Comparison of ENCODE assay signal across 27 mouse cellular contexts in the genomic region with DNA sequence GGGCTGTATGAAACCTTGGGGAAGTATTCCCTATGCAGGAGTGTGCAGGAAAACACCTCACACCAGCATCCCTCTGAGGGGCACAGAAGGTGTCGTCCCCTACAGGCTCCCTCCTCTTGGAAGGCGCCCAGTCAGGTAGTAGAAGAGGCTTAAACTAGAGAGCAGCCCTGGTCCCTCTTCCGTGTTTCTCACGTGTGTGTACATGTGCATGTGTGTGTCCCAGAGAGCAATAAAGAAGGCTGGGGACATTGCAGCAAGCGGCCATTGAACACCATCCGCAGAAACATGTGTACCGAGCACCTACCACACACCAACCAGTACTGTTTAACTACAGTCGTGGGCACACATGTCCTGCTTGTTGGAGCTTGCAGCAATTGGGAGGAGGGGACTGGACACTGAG. TPM values are rescaled to one million over a fixed set of nuclear protein-coding genes. Genes with fewer than 3 reads are reported as not detected.
DNase-seq lines count a peak whose midpoint lies in the region; ATAC-seq and TF ChIP-seq lines count a peak whose summit lies in the region.
"Had no signal": no experiment of that assay in that cellular context is flagged by ENCODE, and none has a peak within 500 bp of the region (broad histone marks: within the 10 kb centered on the region; RNA-seq: fewer than 3 reads in every experiment).

No protein-coding gene starts in this region.

- TF ChIP-seq POLR2A in heart, adult 2 months (IDR thresholded peaks at IDR 0.05; ENCODE audit: insufficient read depth, low read depth, low read length): no peak

- peaks cover 6% of the 10 kb centered on the region; the same call in 1 of the 2 replicates for H3K36me3 ChIP-seq in heart, embryonic 10.5 days
- no peaks in the 10 kb centered on the region for H3K36me3 ChIP-seq in heart, embryonic 15.5 days
- no peaks in the 10 kb centered on the region for H3K36me3 ChIP-seq in heart, adult 2 months (ENCODE audit: control insufficient read depth, insufficient read depth, low read length)
- H3K36me3 ChIP-seq in kidney, embryonic 16.5 days (ENCODE audit: insufficient read depth, low read length): no peaks in the 10 kb centered on the region
- H3K36me3 ChIP-seq: embryonic facial prominence, embryonic 15.5 days; neural tube, embryonic 13.5 days had no signal

- no peak for TF ChIP-seq CTCF in heart, adult 2 months (IDR thresholded peaks at IDR 0.05)

- no peak overlapping the region for H3K4me2 ChIP-seq in heart, embryonic 15.5 days
- H3K4me2 ChIP-seq in kidney, embryonic 16.5 days (replicated peaks; ENCODE audit: low read depth, low read length): no peak overlapping the region
- H3K4me2 ChIP-seq: embryonic facial prominence, embryonic 15.5 days; forebrain, embryonic 12.5 days; hindbrain, embryonic 14.5 days; midbrain, embryonic 13.5 days; neural tube, embryonic 13.5 days had no signal

- no peaks in the 10 kb centered on the region for H3K27me3 ChIP-seq in heart, embryonic 10.5 days (ENCODE audit: insufficient read depth, poor library complexity, severe bottlenecking)
- H3K27me3 ChIP-seq in heart, embryonic 15.5 days: no peaks in the 10 kb centered on the region
- no peaks in the 10 kb centered on the region for H3K27me3 ChIP-seq in heart, adult 2 months (ENCODE audit: control insufficient read depth, insufficient read depth, low read length)
- no peaks in the 10 kb centered on the region for H3K27me3 ChIP-seq in kidney, embryonic 16.5 days (ENCODE audit: insufficient read depth, low read length)
- H3K27me3 ChIP-seq: embryonic facial prominence, embryonic 15.5 days; forebrain, embryonic 12.5 days; midbrain, embryonic 13.5 days; neural tube, embryonic 13.5 days had no signal

- no peak overlapping the region for H3K9ac ChIP-seq in heart, embryonic 15.5 days
- no peak overlapping the region for H3K9ac ChIP-seq in heart, adult 2 months (ENCODE audit: low read depth, low read length)
- H3K9ac ChIP-seq in kidney, embryonic 16.5 days (replicated peaks; ENCODE audit: low read length): no peak overlapping the region
- H3K9ac ChIP-seq: embryonic facial prominence, embryonic 15.5 days; forebrain, embryonic 12.5 days; forebrain, postnatal 0 days; hindbrain, embryonic 14.5 days; liver, embryonic 14.5 days; midbrain, embryonic 13.5 days; neural tube, embryonic 13.5 days had no signal

- 75% methylated on average over 8 of the region's 8 CpGs for WGBS in heart, embryonic 10.5 days
- WGBS in heart, embryonic 15.5 days: 75% methylated on average over 8 of the region's 8 CpGs
- WGBS in heart, adult 2 months: 81% methylated on average over 8 of the region's 8 CpGs
- 75% methylated on average over 8 of the region's 8 CpGs for WGBS in kidney, embryonic 16.5 days

- H3K4me1 ChIP-seq in heart, embryonic 10.5 days: peaks cover 97% of the 10 kb centered on the region
- H3K4me1 ChIP-seq in heart, embryonic 15.5 days (replicated peaks): peaks cover 91% of the 10 kb centered on the region
- peaks cover 17% of the 10 kb centered on the region for H3K4me1 ChIP-seq in heart, adult 2 months (ENCODE audit: control insufficient read depth, insufficient read depth, low read length)
- peaks cover 76% of the 10 kb centered on the region for H3K4me1 ChIP-seq in kidney, embryonic 16.5 days (ENCODE audit: insufficient read depth, low read length)

- no peaks in the 10 kb centered on the region for H3K9me3 ChIP-seq in heart, embryonic 10.5 days
- H3K9me3 ChIP-seq in heart, embryonic 15.5 days (replicated peaks): no peaks in the 10 kb centered on the region
- no peaks in the 10 kb centered on the region for H3K9me3 ChIP-seq in kidney, embryonic 16.5 days (ENCODE audit: low read length)
- H3K9me3 ChIP-seq: embryonic facial prominence, embryonic 10.5 days; embryonic facial prominence, embryonic 15.5 days; forebrain, embryonic 12.5 days; midbrain, embryonic 13.5 days; neural tube, embryonic 13.5 days had no signal

- intact Hi-C loops in heart, adult 2 months (cut with DNase I): no loop called here

- H3K4me3 ChIP-seq in heart, embryonic 10.5 days: no peak overlapping the region
- H3K4me3 ChIP-seq in heart, embryonic 15.5 days: no peak overlapping the region
- no peak overlapping the region for H3K4me3 ChIP-seq in heart, adult 2 months
- no peak overlapping the region for H3K4me3 ChIP-seq in kidney, embryonic 16.5 days (ENCODE audit: low read length)
- H3K4me3 ChIP-seq: embryonic facial prominence, embryonic 10.5 days; embryonic facial prominence, embryonic 15.5 days; forebrain, embryonic 12.5 days; midbrain, embryonic 13.5 days; neural tube, embryonic 13.5 days had no signal

- H3K79me2 ChIP-seq in heart, adult 2 months (replicated peaks; ENCODE audit: control insufficient read depth, insufficient read depth, low read length): no peaks in the 10 kb centered on the region

- no peak for DNase-seq in heart, embryonic 10.5 days (ENCODE audit: low spot score)
- no peak for DNase-seq in heart, postnatal 4 days
- DNase-seq in heart, adult 2 months: no peak
- no peak for DNase-seq in kidney, postnatal 10 days
- DNase-seq in thymus, postnatal 0 days (ENCODE audit: low spot score): no peak
- DNase-seq: B cell, adult 2 months; cerebellum, adult 11 months; cerebellum, postnatal 10 days; forebrain, postnatal 0 days; liver; lung, adult 2 months; lung, postnatal 10 days; thymus, adult 2 months; thymus, postnatal 4 days had no signal

- ATAC-seq in heart, embryonic 15.5 days (replicated peaks; ENCODE audit: insufficient number of reproducible peaks, insufficient read depth, low FRiP score, low read depth): no peak
- no peak for ATAC-seq in kidney, embryonic 16.5 days (ENCODE audit: low FRiP score, low TSS enrichment)
- ATAC-seq: forebrain, postnatal 0 days; intestine, postnatal 0 days; midbrain, embryonic 13.5 days had no signal

- peak overlapping the region; percentile 90 for H3K27ac ChIP-seq in heart, embryonic 10.5 days
- H3K27ac ChIP-seq in heart, embryonic 15.5 days: peak overlapping the region; percentile 93
- H3K27ac ChIP-seq in heart, adult 2 months: no peak overlapping the region
- peak overlapping the region; percentile 2; the same call in 1 of the 2 replicates for H3K27ac ChIP-seq in kidney, embryonic 16.5 days (ENCODE audit: low read length)
- H3K27ac ChIP-seq: embryonic facial prominence, embryonic 10.5 days; embryonic facial prominence, embryonic 15.5 days; forebrain, embryonic 12.5 days; hindbrain, embryonic 14.5 days; liver, embryonic 14.5 days; macrophage; midbrain, embryonic 13.5 days; neural tube, embryonic 13.5 days had no signal

- TF ChIP-seq EP300 in heart, adult 2 months (IDR thresholded peaks at IDR 0.05; ENCODE audit: insufficient read depth, low read depth, low read length): no peak

RNA-seq across cellular contexts. Expression of a gene that starts 14.9 kb away (rescaled TPM):
- polyA plus RNA-seq in heart, embryonic 10.5 days (2016; fragmentation: Nextera tagmentation; extraction: Ambion mirVana): 44.7 and 51.8 TPM in 2 replicates
- 10 to 100 TPM; 23.8 to 34.2 TPM for total RNA-seq in heart, postnatal 4 days (2021)
- polyA plus RNA-seq in heart, embryonic 15.5 days (2015; fragmentation: Nextera tagmentation; extraction: Ambion mirVana): 33.7 and 35.1 TPM in 2 replicates
- 10 to 100 TPM; 11.8 to 14.1 TPM for total RNA-seq in heart, adult 2 months (2021)
- polyA plus RNA-seq in heart, adult 2 months (2012; rRNA removed): 5.9 and 8.3 TPM in 2 replicates
- polyA plus RNA-seq in kidney, embryonic 16.5 days (2015; fragmentation: Nextera tagmentation; extraction: Ambion mirVana): 37.9 and 41.5 TPM in 2 replicates
- polyA plus RNA-seq in thymus, postnatal 0 days (2015; fragmentation: Nextera tagmentation; extraction: Ambion mirVana): 6.3 and 6.7 TPM in 2 replicates

RNA-seq across cellular contexts. Expression of a gene that starts 53.7 kb away (rescaled TPM):
- polyA plus RNA-seq in heart, embryonic 10.5 days (2016; fragmentation: Nextera tagmentation; extraction: Ambion mirVana): 0.33 and 0.52 TPM in 2 replicates
- 1 to 10 TPM; 1.7 to 2.9 TPM for total RNA-seq in heart, postnatal 4 days (2021)
- 1.0 and 1.1 TPM in 2 replicates for polyA plus RNA-seq in heart, embryonic 15.5 days (2015; fragmentation: Nextera tagmentation; extraction: Ambion mirVana)
- 1 to 10 TPM; 7.2 to 8.3 TPM for total RNA-seq in heart, adult 2 months (2021)
- polyA plus RNA-seq in heart, adult 2 months (2012; rRNA removed): 22.8 and 24.3 TPM in 2 replicates
- polyA plus RNA-seq in kidney, embryonic 16.5 days (2015; fragmentation: Nextera tagmentation; extraction: Ambion mirVana): 0.24 and 0.34 TPM in 2 replicates
- polyA plus RNA-seq in thymus, postnatal 0 days (2015; fragmentation: Nextera tagmentation; extraction: Ambion mirVana): 0.26 and 0.31 TPM in 2 replicates
- total RNA-seq: hematopoietic stem cell, adult 5-6 weeks had no signal
- polyA plus RNA-seq: embryonic facial prominence, embryonic 10.5 days; limb, embryonic 11.5 days; macrophage had no signal

Comparison
In these comparisons a context has a peak if more than half of its experiments do, and no peak if none do; other contexts are left out.
1. RNA of a gene that starts 53.7 kb away (polyA plus RNA-seq): 22.8 to 24.3 TPM in heart, adult 2 months; 1.0 to 1.1 TPM in heart, embryonic 15.5 days, 0.24 to 0.34 TPM in kidney, embryonic 16.5 days, 0.33 to 0.52 TPM in heart, embryonic 10.5 days and 0.26 to 0.31 TPM in thymus, postnatal 0 days; every median in the first group is over 10 times any median in the second.